Mouse (Mus musculus): Measurements from ENCODE around the gene Kcnb1.

DNA sequence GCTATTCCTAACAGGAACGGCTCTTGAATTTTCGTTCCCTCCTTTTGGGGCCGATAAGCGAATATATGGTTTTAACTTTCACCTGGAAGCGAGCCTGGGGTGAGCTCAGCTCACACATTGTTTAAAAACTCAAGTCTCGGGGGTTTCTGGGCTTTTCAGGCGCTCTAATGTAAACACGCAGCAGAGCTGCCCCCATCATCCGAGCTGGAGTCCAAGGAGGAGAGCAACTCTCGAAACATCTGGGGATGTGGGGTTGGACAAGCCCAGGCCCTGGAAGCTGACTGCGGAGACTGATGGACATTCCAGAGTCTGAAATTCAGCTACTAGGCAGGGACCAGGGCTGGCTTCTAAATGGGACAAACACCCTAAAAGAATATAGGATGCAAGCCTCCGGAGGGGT is 49.3 kb upstream of the Kcnb1 start:
- TF ChIP-seq POLR2A (IDR thresholded peaks at IDR 0.05; ENCODE audit: control insufficient read depth, extremely low read depth, insufficient read depth, low read length, poor library complexity), result no peak
- no peak for TF ChIP-seq CTCF (IDR thresholded peaks at IDR 0.05; ENCODE audit: borderline replicate concordance, control insufficient read depth, extremely low read depth, insufficient read depth, low read length, poor library complexity)
